Mouse (Mus musculus) splenic B cell, adult 2 months (primary cell): ENCODE results near the gene Npas3.

Experiments
- DNase-seq: peaks from one replicate; pipeline ENCODE4 v3.0.0-alpha.2; 2011; ENCODE audit warnings: low read depth, low spot score
- H3K27me3 ChIP-seq: 2 replicates; pipeline ENCODE4 v1.6.1; 2012; ENCODE audit warnings: mild to moderate bottlenecking, low read length, moderate library complexity, mixed read lengths; ENCODE audit not compliant: control insufficient read depth, poor library complexity, insufficient read depth, severe bottlenecking
- H3K36me3 ChIP-seq: 2 replicates; pipeline ENCODE4 v1.6.1; 2012; ENCODE audit warnings: mild to moderate bottlenecking, low read length, moderate library complexity, mixed read lengths; ENCODE audit not compliant: control insufficient read depth, poor library complexity, insufficient read depth, severe bottlenecking

The Npas3 gene

DNA sequence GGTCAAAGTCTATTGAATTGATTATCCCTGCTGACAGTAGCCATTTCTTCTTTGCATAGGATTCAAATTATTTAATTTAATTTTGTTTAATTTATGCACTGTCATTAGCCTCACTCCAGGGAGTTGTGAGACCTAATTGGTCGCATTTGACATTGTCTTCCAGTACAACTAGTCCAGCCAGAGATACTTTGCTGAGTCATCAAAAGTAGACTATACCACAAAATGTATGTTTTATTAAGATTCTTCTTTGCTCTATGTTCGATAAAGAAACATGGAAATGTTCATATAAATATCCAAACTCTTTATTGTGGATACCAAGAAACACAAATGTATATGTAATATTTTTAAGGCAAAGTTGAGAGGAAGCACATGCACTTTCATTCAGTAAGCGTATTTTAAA is 446.8 kb downstream of the Npas3 start:
- no peak for DNase-seq

DNA sequence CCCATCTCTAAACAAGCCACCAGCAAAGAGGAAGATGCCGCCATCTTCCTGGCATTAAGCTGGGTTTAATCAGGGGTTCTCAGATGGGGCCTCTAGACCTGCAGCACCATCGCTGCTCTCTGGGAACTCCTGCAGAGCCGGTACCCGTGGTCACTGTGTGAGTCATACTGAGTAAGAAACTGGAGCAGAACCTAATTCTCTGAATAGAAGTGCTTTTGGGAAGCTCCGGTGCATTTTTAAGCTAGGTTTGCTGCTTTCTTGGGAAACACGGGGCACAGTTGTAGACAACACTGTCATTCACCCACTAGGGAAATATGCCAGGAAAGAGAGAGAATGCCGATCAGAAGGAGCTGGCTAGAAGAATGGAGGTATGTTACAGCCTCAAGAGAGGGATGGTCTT is 449.2 kb downstream of the Npas3 start:
- H3K36me3 ChIP-seq = no peaks in the 10 kb centered on the region
- no peak for DNase-seq
- H3K27me3 ChIP-seq = no peaks in the 10 kb centered on the region

More for the DNA sequence above, 446.8 kb downstream of the Npas3 start:
- no peaks in the 10 kb centered on the region for H3K36me3 ChIP-seq
- no peaks in the 10 kb centered on the region for H3K27me3 ChIP-seq

DNA sequence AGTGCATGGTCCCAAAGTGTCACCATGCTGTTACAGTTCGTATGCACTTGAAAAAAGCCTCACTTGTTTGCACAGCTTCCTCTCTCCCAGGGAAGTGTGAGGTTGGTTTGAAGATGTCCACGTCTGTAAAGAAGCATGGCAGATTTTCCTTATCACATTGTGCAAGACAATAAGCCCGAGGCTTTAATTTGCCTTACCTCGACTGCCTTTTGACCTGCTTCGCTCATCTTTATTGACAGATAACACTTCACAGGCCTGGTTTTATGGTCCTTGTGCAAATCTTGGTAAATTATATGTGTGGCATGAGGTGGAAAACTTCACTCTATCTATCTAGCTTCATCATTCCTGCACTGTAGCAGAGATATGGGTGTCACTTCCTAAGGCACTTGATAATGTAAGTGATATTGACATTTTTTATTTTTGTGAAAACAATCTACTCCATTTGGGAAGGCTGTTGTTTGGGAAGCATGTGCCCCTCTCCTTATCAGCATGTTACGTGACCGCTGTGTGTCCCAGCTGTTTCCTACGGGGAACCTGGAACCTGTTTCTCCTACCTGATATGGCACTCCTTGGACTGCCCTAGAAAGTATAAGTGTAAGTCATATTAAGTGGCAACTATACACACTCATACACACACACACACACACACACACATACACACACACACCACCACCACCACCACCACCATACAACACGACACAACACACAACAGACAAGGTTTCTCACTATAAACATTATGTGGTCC is 450.2 kb downstream of the Npas3 start:
- no peak for DNase-seq
- Histone ChIP-seq H3K27me3 (no peaks in the 10 kb centered on the region), H3K36me3 (no peaks in the 10 kb centered on the region)

DNA sequence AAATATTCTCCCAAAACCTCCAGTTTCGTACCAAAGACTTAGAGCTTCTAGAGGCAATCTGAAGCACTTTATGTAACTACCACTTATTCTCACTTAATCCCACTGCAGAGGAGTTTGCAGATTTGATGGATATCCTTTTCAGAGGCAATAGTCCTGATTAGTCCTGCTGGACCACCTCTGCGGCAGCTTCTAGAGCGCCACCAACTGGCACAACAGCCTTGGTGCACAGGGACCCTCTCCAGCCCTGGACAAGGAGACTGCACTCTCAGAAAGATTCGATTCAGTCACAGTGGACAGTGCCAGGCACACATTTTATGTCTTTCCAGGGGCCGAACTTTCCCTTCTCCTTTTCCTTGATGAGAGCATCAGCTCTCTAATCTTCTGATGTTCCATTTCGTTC is 471.4 kb downstream of the Npas3 start:
- no peak for DNase-seq
- H3K36me3 ChIP-seq = no peaks in the 10 kb centered on the region
- H3K27me3 ChIP-seq = no peaks in the 10 kb centered on the region

DNA sequence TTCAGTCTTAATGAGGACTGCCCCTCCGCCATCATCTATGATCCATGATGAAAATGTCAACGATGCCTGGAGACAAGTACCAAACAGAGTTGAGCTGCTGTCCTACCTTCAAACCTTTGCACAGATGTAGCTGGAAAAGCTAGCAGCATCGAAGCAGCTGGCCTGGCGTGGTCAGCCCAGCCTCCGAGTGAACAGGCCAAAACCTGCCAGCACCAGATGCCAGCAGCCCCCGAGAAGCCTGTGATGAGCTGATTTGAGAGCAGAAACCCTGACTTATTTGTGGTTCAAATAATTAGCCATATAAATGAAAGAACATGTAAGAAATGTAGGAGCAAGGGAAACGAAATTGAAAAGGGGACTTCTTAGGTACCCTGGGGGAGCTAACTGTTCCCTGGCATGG is 473.7 kb downstream of the Npas3 start:
- Histone ChIP-seq H3K27me3 (no peaks in the 10 kb centered on the region), H3K36me3 (no peaks in the 10 kb centered on the region)
- no peak for DNase-seq

DNA sequence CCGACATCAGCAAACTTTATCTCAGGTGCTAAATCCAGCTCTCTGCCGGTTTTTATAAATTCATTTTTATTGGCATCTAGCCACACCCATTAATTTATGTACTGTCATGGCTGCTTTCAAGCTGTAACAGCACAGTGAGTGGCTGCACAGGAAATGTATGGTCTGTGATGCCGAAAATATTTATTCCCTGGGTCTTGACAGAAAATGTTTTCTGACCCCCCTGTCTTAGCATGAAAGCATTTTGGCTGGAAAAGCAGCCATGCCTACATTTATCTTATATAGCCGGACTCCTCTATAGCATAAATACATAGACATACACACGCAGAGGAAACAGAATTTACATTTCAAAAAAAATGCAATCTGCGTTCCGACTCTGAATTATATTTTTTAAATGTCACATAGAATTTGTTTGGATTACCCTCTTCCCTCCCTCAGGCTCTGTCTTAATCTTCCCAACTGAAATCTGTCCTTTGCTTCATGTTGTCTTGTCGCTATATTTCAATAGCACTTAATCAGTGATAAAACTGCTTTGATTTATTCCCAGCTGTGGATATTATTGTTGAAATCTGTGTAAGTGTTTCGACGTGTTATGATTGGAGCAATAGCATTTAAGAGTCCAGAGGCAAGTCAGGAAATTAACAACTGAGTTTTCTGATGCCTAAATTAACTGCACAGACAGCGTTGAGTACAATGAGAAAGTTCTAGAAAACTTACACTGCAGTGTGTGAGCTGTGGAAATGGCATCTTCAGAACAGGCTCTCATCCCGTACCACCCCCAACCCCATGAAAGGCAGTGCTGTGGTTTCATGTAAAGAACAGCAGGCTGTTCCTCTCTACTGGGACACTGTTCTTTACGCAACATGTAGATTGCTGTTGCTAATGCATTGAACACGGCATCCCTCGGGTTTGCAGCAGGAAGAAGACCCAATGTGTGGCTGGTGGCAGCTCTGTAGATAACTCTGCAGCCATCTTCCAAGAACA is 474.5 kb downstream of the Npas3 start:
- Histone ChIP-seq H3K27me3 (no peaks in the 10 kb centered on the region), H3K36me3 (no peaks in the 10 kb centered on the region)
- DNase-seq = no peak

DNA sequence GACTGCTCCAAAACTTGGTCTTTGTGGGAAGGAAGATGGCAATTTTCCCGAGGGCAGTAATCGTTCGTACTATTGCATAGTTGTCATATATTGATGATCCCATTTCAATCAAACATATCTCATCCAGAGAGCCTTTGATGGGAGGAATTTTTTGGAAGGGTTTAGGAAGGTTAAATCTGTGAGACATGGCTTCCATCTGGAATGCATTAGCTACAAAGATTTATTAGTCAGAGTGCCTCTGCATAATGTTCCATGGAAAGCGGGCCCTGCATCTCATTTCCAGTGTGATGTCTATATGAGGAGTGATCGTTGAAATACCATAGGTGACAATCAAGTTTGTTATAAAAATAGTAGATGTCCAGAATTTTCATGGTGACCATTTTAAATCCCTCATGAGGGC is 480.8 kb downstream of the Npas3 start:
- Histone ChIP-seq H3K36me3 (no peaks in the 10 kb centered on the region), H3K27me3 (no peaks in the 10 kb centered on the region)
- no peak for DNase-seq

DNA sequence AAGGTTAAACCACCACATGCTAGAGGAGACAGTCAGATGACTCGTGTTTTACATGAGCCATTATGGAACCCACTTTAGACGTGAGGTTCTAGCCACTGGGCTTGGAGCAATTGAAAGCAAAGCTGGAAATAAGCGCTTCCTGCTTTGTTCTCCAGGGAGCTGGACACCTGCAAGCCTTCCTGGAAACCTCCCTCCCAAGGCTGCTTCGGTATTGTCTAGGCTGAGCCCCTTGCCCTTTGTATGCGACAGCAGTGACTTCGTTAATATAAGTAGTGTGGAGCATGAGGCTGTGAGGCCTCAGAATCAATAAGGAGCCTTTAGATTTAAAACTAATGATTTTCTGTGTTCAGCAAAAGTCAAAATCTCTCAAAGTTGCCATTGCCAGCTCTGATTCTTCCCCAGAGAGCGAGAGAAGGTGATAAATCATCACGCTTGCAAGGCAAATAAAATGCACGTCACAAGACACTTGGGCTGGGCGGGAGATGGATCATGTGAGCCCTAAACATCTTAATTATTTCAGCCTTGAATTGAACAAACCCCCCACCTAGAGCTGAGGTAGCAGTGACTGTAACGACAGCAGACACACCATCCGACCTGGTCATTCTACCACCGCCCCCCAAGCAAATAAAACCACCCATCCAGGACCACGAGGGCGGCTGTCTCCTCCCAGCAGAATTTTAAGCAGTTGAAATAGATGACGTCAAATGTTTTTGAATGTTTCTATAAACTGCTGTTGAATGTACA is 490.2 kb downstream of the Npas3 start:
- DNase-seq = no peak
- Histone ChIP-seq H3K36me3 (no peaks in the 10 kb centered on the region), H3K27me3 (no peaks in the 10 kb centered on the region)

DNA sequence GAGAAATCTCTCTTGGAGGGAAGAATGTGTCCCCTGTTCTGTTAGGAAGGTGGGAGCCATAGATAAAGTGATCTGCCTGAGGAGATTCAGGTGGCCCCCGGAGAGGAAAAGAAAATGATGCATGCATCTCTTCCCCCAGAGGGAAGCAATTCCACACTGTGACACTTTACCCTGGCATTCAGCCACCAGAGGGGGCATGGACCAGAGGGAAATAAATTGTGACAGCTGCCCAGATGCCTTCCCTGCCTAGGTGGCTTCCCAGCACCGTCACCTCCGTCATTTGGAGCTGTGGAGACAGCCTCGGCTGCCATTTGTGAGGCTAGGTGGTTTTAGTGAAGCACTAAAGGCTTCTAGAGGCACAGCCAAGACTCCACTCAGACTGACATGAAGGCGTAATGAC is 498.2 kb downstream of the Npas3 start:
- DNase-seq = no peak
- no peaks in the 10 kb centered on the region for H3K36me3 ChIP-seq
- no peaks in the 10 kb centered on the region for H3K27me3 ChIP-seq

DNA sequence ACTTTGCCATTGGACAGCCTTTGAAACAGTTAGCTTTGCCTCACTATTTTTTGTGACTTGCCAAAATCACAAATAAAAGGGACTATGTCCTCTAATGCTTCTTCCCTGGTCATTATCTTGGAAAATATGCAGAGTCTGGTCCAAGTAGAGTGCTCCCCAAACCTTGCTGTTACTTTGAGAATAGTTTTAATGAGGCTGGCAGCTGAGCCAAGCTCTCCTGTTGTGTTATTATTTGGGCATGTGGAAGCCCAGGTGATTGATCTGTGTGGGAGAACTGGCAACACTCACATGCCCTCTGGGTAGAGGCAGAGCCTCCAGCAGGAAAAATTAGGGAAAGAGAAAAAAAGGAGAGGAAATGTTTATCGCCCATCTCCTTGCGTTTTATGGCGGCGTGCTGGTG is 500.9 kb downstream of the Npas3 start:
- Histone ChIP-seq H3K27me3 (no peaks in the 10 kb centered on the region), H3K36me3 (no peaks in the 10 kb centered on the region)
- DNase-seq = no peak

DNA sequence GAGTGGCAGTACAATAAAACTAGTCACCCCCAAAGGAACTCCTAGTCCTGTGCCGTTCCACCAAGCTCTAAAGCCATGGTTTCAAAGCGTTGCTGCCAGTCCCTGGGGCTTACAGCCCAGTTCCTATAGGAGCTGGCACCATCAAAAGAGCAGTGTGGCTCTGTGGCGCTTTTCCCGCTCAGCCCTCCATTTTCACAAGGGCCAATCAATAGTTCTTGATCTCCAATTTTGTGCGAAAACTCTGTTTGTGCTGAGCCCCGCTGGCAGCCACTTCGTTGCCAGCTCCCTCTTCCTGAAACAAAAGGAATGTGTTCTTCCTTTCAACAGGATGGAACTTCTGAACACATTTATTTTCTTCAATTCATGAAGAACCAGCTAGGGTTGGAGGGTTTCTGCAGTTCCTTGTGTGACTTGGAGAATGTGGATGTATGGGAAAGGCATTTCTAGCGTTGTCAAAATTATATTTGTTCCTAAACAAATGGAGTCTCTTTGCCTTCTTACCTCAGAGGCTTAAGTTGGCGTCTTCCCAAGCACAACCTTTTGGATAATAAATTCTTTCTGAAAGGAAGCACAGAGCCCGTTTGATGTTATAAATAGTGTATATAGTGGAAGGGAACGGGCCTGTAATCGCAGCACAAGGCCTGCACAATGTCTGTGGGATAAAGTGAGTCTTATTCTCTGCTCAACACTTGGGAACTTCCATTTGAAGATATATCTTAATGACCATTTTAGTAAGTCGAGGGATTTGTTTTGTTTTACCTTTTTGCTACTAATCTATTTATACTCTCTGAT is 504.0 kb downstream of the Npas3 start:
- no peak for DNase-seq

DNA sequence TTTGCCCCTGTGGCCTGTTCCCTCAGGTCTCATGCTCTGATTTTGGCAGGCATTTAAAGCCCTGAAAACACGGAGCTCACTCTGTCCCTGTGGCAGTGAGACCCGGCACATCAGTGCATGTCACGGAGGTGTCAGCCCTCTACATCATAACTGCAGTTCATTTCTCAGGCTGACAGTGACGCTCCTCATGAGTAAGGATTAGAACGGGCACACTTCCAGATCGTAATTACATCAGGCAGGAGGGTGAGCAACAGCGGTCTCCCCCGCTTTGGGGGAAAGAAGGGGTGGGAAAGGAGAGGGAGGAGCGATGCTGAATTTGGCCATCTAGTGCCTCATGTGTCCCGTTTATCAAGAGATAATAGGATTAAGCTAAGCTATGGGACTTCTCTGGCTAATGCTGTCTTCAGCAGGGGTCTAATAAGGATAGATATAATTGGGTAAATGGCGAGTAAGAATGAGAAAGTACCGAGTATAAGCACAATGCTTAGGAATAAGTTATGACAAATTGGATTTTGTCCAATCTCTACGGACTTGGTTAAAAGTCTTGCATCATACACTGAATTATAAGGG is 505.0 kb downstream of the Npas3 start:
- Histone ChIP-seq H3K27me3 (no peaks in the 10 kb centered on the region; the same call in 1 of the 2 replicates), H3K36me3 (no peaks in the 10 kb centered on the region)
- DNase-seq = no peak

More for the DNA sequence above, 504.0 kb downstream of the Npas3 start:
- no peaks in the 10 kb centered on the region for H3K36me3 ChIP-seq
- H3K27me3 ChIP-seq = no peaks in the 10 kb centered on the region

DNA sequence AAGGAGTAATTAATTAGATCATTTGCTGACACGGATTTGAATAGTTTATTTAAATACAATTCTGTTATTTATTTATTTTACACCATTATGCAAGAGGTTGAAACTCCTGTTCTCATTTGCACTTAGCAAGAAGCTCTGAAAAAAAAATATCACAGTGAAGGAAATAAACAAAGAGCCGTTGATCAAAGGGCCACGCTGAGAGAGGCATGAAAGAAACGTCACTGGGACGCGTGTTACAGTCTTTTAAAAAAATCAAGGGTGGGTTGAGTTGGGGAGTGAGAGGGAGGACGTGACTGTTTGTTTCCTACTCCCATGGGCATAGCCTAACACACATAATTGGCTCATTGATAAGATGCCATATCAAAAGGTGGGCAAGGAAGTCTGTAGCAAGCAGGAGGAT is 505.8 kb downstream of the Npas3 start:
- H3K36me3 ChIP-seq = no peaks in the 10 kb centered on the region
- H3K27me3 ChIP-seq = no peaks in the 10 kb centered on the region; the same call in 1 of the 2 replicates
- DNase-seq = no peak

DNA sequence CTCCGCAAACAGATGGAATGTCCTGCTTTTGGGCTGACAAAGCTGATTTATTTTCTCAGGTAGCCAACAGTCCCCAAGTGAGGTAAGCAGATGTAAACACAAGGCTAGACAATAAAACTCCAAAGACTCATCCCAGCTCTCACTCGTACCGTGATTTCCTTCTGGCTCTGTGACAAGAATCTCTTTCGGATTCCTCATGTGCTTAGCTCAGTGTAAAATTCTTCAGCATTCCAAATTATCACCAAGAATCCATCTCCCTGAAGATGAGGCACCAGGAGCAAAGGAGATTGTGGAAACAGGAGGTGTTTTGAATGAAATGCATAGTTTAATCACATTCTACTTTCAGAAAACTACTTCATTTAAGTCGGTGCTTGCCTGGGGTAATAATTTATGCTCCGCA is 509.2 kb downstream of the Npas3 start:
- Histone ChIP-seq H3K36me3 (no peaks in the 10 kb centered on the region), H3K27me3 (no peaks in the 10 kb centered on the region; the same call in 1 of the 2 replicates)
- no peak for DNase-seq
